Mouse (Mus musculus): Measurements from ENCODE around the gene Myrip. TPM values are rescaled to one million over a fixed set of nuclear protein-coding genes. Genes with fewer than 3 reads are reported as not detected.

Myrip gene
- polyA plus RNA-seq, 1 experiment from 2014 or later, result 3.6 TPM

Other genes with a start within 250 kb of the Myrip start
- gene Cx3cr1, start 231.6 kb upstream of the Myrip start, polyA plus RNA-seq (2015; fragmentation: Nextera tagmentation; extraction: Ambion mirVana), result 11.4 and 11.9 TPM in 2 replicates
- gene Ccr8, start 209.4 kb upstream of the Myrip start, polyA plus RNA-seq (2015; fragmentation: Nextera tagmentation; extraction: Ambion mirVana), result not detected in 2 replicates
- gene Slc25a38, start 191.1 kb upstream of the Myrip start, polyA plus RNA-seq (2015; fragmentation: Nextera tagmentation; extraction: Ambion mirVana), result 37.5 and 38.9 TPM in 2 replicates
- gene Rpsa, start 173.8 kb upstream of the Myrip start, polyA plus RNA-seq (2015; fragmentation: Nextera tagmentation; extraction: Ambion mirVana), result 806 and 866 TPM in 2 replicates
- 0.10 and 0.11 TPM in 2 replicates for gene Mobp, start 151.8 kb upstream of the Myrip start, polyA plus RNA-seq (2015; fragmentation: Nextera tagmentation; extraction: Ambion mirVana)
- gene Eif1b, start 190.7 kb downstream of the Myrip start, polyA plus RNA-seq (2015; fragmentation: Nextera tagmentation; extraction: Ambion mirVana), result 342 and 351 TPM in 2 replicates
- gene Entpd3, start 238.3 kb downstream of the Myrip start, polyA plus RNA-seq (2015; fragmentation: Nextera tagmentation; extraction: Ambion mirVana), result 1.2 and 1.5 TPM in 2 replicates